Mouse (Mus musculus): Measurements from ENCODE around the gene Itprip. TPM values are rescaled to one million over a fixed set of nuclear protein-coding genes. Genes with fewer than 3 reads are reported as not detected.

The Itprip gene
- total RNA-seq, 1 experiment, result 7.2 TPM

DNA sequence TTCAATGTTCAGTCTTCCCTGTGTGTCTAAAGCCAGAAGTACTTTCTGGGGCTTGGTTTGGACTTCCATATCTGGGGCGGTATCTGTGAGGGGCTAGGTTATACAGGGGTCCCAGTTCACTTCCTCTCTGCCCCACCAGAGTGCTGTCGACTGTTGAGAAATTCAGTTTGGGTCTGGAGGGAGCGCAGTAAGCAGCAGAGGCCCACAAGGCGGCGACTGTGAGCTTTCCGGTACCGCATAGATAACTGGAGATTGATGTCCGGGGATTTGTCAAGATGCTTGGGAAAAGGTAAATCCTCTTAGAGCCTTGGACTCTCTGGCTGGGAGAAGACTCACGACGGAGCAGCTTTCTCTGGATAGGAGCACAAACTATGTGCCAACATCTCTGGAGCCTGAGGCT is 47.6 kb downstream of the Itprip start:
- TF ChIP-seq HCFC1 (IDR thresholded peaks at IDR 0.05; ENCODE audit: borderline replicate concordance, insufficient read depth, low read length), result no peak
- TF ChIP-seq MAFK (IDR thresholded peaks at IDR 0.05; ENCODE audit: insufficient read depth, low read depth, low read length), result no peak
- no peak for TF ChIP-seq CHD2 (IDR thresholded peaks at IDR 0.05; ENCODE audit: low read depth, low read length)
- TF ChIP-seq ZC3H11A (IDR thresholded peaks at IDR 0.05; ENCODE audit: borderline replicate concordance, low read depth, low read length), result no peak
- no peak for TF ChIP-seq ZNF384 (IDR thresholded peaks at IDR 0.05; ENCODE audit: low read depth, low read length)
- Histone ChIP-seq H3K4me1 (ENCODE audit: control insufficient read depth in 2 of 2, insufficient read depth in 2 of 2, low read length in 2 of 2, poor library complexity in 1 of 2) (peaks cover 0 to 2% of the 10 kb centered on the region in 2 experiments; a peak in 1 of 4 replicates), H3K4me3 (ENCODE audit: insufficient read depth in 1 of 2, low read depth in 1 of 2, low read length in 2 of 2, poor library complexity in 1 of 2, severe bottlenecking in 1 of 2) (no peak overlapping the region), H3K9me3 (ENCODE audit: control insufficient read depth, insufficient read depth, low read depth, low read length) (no peaks in the 10 kb centered on the region), H3K27ac (ENCODE audit: insufficient read depth, low read depth, low read length, poor library complexity, severe bottlenecking) (no peak overlapping the region), H3K36me3 (ENCODE audit: control insufficient read depth, insufficient read depth, low read length, poor library complexity, severe bottlenecking) (no peaks in the 10 kb centered on the region), H3K9ac (ENCODE audit: insufficient read depth, low read depth, low read length, poor library complexity, severe bottlenecking) (no peak overlapping the region)
- no peak for DNase-seq (ENCODE audit: low read depth, low spot score)
- in situ Hi-C loops (cut with MboI; ENCODE audit: low sequenced_read_pairs in 2 of 2, unreplicated experiment in 2 of 2), result no loop called here

DNA sequence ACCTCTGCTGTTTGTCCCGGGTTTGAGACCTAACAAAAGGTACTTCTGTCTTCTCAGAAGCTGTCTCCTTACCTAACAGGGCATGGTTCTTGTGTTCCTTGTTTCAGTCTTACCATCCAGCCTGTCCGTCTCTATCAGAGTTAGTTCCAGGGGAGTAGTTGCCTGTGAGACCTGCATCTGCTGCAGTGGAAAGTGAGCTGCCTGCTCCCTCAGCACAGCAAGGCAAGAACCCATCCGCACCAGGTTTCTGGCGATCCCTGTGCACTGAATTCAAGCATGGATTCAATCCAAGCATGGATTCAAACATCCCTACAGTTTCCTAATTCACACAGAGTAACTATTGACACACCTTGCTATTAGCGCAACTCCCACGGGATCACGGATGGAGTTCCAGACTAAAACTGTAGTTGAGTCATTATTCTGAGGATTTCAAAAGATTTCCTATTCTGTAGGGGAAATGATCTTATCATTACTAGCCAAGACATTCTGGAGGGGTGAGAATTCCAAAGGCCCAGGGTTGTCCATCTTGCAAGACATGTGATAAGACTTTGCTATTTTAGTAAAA is 48.9 kb downstream of the Itprip start:
- TF ChIP-seq ZNF384 (IDR thresholded peaks at IDR 0.05; ENCODE audit: low read depth, low read length), result no peak
- no peak for TF ChIP-seq ZC3H11A (IDR thresholded peaks at IDR 0.05; ENCODE audit: borderline replicate concordance, low read depth, low read length)
- TF ChIP-seq MAFK (IDR thresholded peaks at IDR 0.05; ENCODE audit: insufficient read depth, low read depth, low read length), result no peak
- TF ChIP-seq HCFC1 (IDR thresholded peaks at IDR 0.05; ENCODE audit: borderline replicate concordance, insufficient read depth, low read length), result no peak
- no peak for TF ChIP-seq CHD2 (IDR thresholded peaks at IDR 0.05; ENCODE audit: low read depth, low read length)
- DNase-seq (ENCODE audit: low read depth, low spot score), result no peak
- in situ Hi-C loops (cut with MboI; ENCODE audit: low sequenced_read_pairs in 2 of 2, unreplicated experiment in 2 of 2), result no loop called here
- Histone ChIP-seq H3K4me1 (ENCODE audit: control insufficient read depth in 2 of 2, insufficient read depth in 2 of 2, low read length in 2 of 2, poor library complexity in 1 of 2) (peaks cover 0 to 2% of the 10 kb centered on the region in 2 experiments; a peak in 1 of 4 replicates), H3K4me3 (ENCODE audit: insufficient read depth in 1 of 2, low read depth in 1 of 2, low read length in 2 of 2, poor library complexity in 1 of 2, severe bottlenecking in 1 of 2) (no peak overlapping the region), H3K9me3 (ENCODE audit: control insufficient read depth, insufficient read depth, low read depth, low read length) (no peaks in the 10 kb centered on the region), H3K27ac (ENCODE audit: insufficient read depth, low read depth, low read length, poor library complexity, severe bottlenecking) (no peak overlapping the region), H3K36me3 (ENCODE audit: control insufficient read depth, insufficient read depth, low read length, poor library complexity, severe bottlenecking) (no peaks in the 10 kb centered on the region), H3K9ac (ENCODE audit: insufficient read depth, low read depth, low read length, poor library complexity, severe bottlenecking) (no peak overlapping the region)

- Histone ChIP-seq H3K9me3 (ENCODE audit: control insufficient read depth, insufficient read depth, low read depth, low read length) (no peaks in the 10 kb centered on the region), H3K4me3 (ENCODE audit: insufficient read depth in 1 of 2, low read depth in 1 of 2, low read length in 2 of 2, poor library complexity in 1 of 2, severe bottlenecking in 1 of 2) (no peak overlapping the region), H3K27ac (ENCODE audit: insufficient read depth, low read depth, low read length, poor library complexity, severe bottlenecking) (no peak overlapping the region), H3K4me1 (ENCODE audit: control insufficient read depth in 2 of 2, insufficient read depth in 2 of 2, low read length in 2 of 2, poor library complexity in 1 of 2) (peaks cover 0 to 2% of the 10 kb centered on the region in 2 experiments; a peak in 1 of 4 replicates), H3K9ac (ENCODE audit: insufficient read depth, low read depth, low read length, poor library complexity, severe bottlenecking) (no peak overlapping the region), H3K36me3 (ENCODE audit: control insufficient read depth, insufficient read depth, low read length, poor library complexity, severe bottlenecking) (no peaks in the 10 kb centered on the region)
- TF ChIP-seq HCFC1 (IDR thresholded peaks at IDR 0.05; ENCODE audit: borderline replicate concordance, insufficient read depth, low read length) (no peak), ZNF384 (IDR thresholded peaks at IDR 0.05; ENCODE audit: low read depth, low read length) (no peak), ZC3H11A (IDR thresholded peaks at IDR 0.05; ENCODE audit: borderline replicate concordance, low read depth, low read length) (no peak), MAFK (IDR thresholded peaks at IDR 0.05; ENCODE audit: insufficient read depth, low read depth, low read length) (no peak), CHD2 (IDR thresholded peaks at IDR 0.05; ENCODE audit: low read depth, low read length) (no peak)
- no peak for DNase-seq (ENCODE audit: low read depth, low spot score)
- in situ Hi-C loops (cut with MboI; ENCODE audit: low sequenced_read_pairs in 2 of 2, unreplicated experiment in 2 of 2), result no loop called here
Measured at GRCm38 (mm10) chr19:47869516-47869915, 49.6 kb downstream of the Itprip start.

- Histone ChIP-seq H3K36me3 (ENCODE audit: control insufficient read depth, insufficient read depth, low read length, poor library complexity, severe bottlenecking) (no peaks in the 10 kb centered on the region; the same call in 1 of the 2 replicates), H3K9me3 (ENCODE audit: control insufficient read depth, insufficient read depth, low read depth, low read length) (no peaks in the 10 kb centered on the region), H3K4me1 (ENCODE audit: control insufficient read depth in 2 of 2, insufficient read depth in 2 of 2, low read length in 2 of 2, poor library complexity in 1 of 2) (peaks cover 0 to 2% of the 10 kb centered on the region in 2 experiments; a peak in 1 of 4 replicates), H3K9ac (ENCODE audit: insufficient read depth, low read depth, low read length, poor library complexity, severe bottlenecking) (no peak overlapping the region), H3K27ac (ENCODE audit: insufficient read depth, low read depth, low read length, poor library complexity, severe bottlenecking) (no peak overlapping the region), H3K4me3 (ENCODE audit: insufficient read depth in 1 of 2, low read depth in 1 of 2, low read length in 2 of 2, poor library complexity in 1 of 2, severe bottlenecking in 1 of 2) (no peak overlapping the region)
- TF ChIP-seq CHD2 (IDR thresholded peaks at IDR 0.05; ENCODE audit: low read depth, low read length) (no peak), MAFK (IDR thresholded peaks at IDR 0.05; ENCODE audit: insufficient read depth, low read depth, low read length) (no peak), HCFC1 (IDR thresholded peaks at IDR 0.05; ENCODE audit: borderline replicate concordance, insufficient read depth, low read length) (no peak)
- DNase-seq (ENCODE audit: low read depth, low spot score), result no peak
- in situ Hi-C loops (cut with MboI; ENCODE audit: low sequenced_read_pairs in 2 of 2, unreplicated experiment in 2 of 2), result no loop called here
Measured at GRCm38 (mm10) chr19:47868951-47869350, 50.1 kb downstream of the Itprip start.
